Mouse (Mus musculus): ENCODE measurements at regions not wholly inside any gene's neighbourhood (a gene's known extent, or its start where the extent isn't known, plus 50 kb on each side); places are given as distances from the start of the nearest gene placed in this dataset.

DNA sequence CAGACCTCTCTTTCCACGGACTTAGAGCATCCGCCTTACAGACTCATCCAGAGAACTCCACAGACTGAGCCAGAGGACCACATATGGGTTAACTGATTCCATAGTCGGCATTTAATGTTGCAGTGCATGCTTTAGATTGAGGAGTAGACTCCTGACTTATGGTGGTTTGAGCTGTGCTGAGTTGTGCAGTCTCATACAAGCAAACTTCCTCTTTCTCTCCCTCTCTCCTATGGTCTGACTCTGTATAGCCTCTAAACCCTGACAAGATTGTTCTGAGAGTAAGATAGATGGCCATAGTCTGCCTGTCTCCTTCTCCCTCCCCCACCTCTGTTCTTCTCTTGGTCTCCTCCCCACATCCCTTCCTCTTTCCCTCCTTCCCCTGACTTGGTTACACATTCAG is 616.0 kb downstream of the Ryr2 start:
- no peak for DNase-seq

DNA sequence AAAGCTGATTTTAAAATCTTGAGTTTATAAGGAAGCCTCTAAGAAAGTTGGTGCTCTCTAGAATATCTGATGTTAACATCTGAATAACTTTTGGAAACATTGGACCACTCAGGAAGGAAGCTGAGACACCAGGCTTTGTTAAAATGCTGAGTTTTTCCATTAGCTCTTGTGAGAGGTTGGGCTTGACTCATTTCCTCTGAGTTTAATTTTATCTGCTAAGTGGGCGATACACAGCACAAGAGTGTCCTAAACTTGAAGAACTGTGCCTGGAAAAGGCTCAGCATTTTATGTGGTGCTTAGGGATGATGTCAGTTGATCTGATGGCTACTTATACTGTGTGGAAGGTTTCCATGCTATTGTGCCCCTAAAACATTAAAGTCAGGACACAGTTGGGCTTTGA is 623.6 kb downstream of the Ryr2 start:
- no peak for DNase-seq

GRCm38 (mm10) chr13:11482701-11483100 is 624.0 kb downstream of the Ryr2 start:
- DNase-seq = no peak

- no peak for DNase-seq
Measured at GRCm38 (mm10) chr13:11460251-11460650, 646.5 kb downstream of the Ryr2 start.

- DNase-seq = no peak
Measured at GRCm38 (mm10) chr13:11455113-11455512, 651.6 kb downstream of the Ryr2 start.

GRCm38 (mm10) chr13:11452448-11452847 is 654.3 kb downstream of the Ryr2 start:
- DNase-seq = no peak

GRCm38 (mm10) chr13:11432465-11433339 is 674.0 kb downstream of the Ryr2 start:
- no peak for DNase-seq

DNA sequence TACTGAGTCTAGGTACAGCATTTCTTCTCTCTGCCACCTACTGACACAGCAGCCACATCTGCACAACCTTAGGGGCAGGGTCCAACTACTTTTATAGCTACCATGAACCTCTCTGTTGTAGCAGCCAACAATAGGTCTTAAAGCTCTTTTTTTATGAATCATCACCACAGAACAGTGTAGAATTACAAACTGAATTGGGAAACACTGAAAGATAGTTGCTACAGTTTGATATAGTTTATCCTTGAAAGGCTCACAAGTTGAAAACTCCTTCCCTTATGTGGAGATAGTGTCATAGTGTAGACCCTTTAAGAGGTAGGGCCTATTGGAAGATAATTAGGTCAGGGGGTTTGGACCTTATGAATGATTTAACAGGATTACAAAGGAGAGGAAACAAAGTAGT is 679.9 kb downstream of the Ryr2 start:
- no peak for DNase-seq

GRCm38 (mm10) chr13:11392027-11392426 is 714.7 kb downstream of the Ryr2 start:
- DNase-seq = no peak

DNA sequence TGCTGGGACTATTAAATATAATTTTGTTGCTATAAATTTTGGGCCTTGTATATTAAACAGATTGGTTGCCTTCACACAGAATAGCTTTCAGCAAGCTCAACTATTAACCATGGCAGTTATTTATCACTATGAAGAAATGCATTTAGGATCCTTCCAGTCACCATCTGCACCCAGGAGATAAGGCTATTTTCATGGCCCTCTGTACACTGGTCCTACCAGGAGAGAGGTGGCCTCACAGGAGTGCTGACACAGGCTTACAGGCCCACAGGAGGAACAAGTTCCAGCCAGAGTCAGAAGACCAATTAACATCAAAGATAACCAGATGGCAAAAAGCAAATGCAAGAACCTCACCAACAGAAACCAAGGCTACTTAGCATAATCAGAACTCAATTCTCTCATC is 731.3 kb downstream of the Ryr2 start:
- no peak for DNase-seq

- DNase-seq = no peak
Measured at GRCm38 (mm10) chr13:11369456-11369855, 737.3 kb downstream of the Ryr2 start.

GRCm38 (mm10) chr13:11362872-11363271 is 743.9 kb downstream of the Ryr2 start:
- no peak for DNase-seq

- DNase-seq = peak in 1 of 2 experiments; percentile 6
Measured at GRCm38 (mm10) chr13:11348502-11348849, 758.3 kb downstream of the Ryr2 start.

- DNase-seq = peak; percentile 42 to 71
Measured at GRCm38 (mm10) chr13:11347787-11348501, 758.8 kb downstream of the Ryr2 start.

DNA sequence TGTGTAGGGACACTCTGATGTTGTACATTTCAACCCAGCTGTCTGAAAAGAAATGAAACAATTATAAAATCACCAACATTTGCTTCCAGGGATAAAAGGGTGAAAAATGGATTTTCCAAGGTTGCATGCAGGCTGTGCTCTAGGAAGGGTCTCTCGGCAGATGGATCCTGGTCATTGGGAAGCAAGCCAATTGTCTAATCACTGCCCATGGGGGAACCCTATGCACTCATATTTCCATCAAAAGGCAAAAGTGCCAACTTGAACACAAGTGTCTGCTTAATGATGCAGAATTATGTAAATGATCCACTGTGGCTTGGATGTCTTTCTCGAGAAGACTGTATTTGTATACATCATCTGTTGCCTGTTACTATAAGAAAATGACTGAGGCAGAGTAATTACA is 762.2 kb downstream of the Ryr2 start:
- no peak for DNase-seq

- peak; percentile 13 to 27 for DNase-seq
Measured at GRCm38 (mm10) chr13:11338297-11338616, 768.5 kb downstream of the Ryr2 start.

DNA sequence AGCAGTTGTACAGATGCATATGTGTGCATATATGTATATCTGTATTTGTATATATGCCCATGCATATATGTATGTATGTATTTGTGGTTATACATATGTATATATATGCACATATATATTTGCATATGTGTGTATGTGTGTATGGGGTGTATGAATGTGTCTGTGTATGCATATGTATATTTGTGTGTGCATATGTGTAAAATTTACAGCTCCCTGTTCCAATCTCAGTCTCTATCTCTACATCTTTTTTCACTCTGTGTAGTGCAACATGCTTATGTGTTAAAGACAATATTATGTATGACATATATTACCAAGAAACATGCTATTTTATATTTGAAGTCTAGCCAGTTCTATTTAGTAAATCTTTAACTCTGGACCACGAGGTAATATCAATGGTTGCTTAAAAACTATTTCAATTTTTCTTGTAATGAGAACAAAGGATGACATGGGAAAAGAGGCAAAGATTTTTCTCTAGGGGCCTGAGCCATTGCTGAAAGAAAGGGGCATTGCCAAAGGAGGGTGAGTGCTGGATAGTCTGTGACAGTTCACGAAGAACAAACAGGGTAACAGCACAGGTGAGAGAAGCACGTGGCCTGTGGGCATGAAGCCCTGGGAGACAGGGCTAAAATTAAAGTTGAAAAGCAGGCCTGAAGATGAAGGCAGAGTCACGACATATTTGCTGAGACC is 769.0 kb downstream of the Ryr2 start:
- no peak for DNase-seq

DNA sequence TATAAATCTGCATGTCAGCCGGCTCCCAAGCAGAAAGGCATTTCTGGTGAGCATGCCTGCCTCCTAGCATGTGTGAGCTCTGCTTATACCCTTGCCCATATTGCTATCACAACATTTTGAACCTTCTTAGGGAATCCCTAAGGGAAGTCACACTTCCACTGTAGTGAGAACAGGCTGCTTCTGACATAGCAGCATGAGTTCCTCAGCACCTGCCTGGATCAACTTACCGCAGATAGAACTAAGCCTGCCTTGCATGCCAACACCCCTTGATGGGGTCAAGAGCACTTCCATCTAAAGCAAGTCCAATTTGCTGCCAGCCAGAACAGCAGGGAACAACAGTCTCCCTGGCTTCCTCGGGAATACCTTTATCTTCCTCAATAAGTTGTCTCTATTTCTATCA is 769.8 kb downstream of the Ryr2 start:
- DNase-seq = no peak

DNA sequence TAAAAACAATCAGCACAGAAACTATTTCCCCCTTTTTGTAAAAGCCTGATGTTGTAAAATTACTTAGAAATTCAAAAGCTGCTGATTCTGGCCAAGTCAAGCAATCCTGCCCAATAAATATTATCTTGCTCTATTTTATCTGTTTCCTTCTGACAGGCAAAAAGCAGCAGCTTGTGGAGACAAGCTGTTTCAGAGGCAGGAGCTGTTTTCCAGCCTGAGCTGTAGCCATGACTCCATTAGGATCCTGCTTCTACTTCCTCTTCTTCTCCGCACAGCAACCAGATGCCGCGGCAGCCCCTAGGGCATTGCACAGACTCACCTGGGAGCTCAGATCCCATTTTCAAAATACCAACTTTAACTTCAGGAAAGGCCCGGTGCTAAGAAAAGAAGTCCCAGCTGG is 774.8 kb downstream of the Ryr2 start:
- DNase-seq = no peak

DNA sequence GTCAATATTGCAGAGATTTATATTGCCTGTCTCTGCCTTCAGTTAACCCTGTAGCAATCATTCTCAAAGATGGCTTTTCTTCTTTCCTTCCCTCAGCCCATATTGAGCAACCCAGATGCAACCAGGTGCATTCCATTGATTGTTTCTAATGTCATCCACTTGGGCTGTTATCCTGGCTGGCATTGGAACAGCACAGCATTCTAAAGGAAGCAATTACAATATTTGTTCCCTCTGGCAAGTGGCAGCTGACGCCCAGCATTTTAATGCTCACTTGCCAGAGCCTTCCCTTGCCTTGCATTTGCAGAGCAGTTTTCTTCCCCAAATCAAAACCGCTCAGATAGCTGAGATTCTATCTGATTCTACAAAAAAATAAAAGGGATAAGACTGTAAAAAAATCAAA is 798.0 kb downstream of the Ryr2 start:
- DNase-seq = no peak

DNA sequence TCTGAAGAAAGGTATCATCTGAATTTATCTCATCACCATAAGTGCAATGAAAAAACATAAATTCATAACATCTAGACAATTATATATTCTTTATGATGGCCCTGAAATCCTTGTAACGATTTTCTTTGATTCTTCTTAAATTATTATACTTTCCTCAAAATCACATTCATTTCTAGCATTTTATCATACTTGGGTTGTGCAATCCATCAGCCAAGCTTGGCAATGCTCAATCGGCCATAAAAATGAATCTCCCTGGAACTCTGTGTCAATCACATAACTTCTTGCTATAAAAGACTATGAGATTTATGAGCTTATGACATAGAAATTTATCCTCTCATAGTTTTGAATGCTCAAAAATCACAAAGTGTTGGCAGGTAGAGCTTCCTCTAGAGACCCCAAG is 811.3 kb downstream of the Ryr2 start:
- no peak for DNase-seq

DNA sequence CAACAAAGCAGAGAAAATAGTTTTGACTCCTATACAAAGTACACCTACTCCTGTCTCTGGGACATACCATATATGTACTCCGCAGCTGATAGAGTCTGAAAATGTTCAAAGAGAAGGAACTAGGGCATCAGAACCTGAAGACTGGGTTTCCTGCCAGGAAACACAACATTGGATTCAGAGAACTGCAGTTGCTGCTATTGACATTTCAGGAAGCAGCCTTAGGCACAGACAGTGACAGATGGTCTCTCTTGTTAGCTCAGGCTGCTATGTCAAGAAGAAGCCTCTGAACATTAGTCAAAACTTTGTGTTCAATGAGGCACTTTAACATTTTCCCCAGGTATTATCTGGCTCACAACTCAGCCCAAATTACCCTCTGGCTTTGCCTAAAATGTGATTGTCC is 812.1 kb downstream of the Ryr2 start:
- peak; percentile 25 to 51 for DNase-seq

DNA sequence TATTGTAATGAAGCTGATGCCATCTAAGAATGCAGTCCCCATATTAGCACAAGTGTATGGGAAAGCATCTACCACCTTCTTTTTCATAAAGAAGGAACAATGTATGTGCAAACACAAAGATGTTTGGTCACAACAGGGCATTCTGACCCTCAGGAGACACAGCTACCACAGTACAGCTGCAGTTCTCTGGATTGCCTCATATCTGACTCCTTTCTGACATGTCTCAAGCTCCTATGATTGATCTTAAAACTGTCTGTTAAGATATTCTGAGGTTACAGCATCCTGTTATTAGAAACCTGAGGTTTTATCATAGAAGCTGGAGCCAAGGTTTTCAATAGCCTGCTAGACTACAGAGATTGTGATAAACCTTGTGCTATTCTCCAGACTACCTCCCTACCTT is 813.0 kb downstream of the Ryr2 start:
- no peak for DNase-seq

- DNase-seq = no peak
Measured at GRCm38 (mm10) chr13:11273896-11274295, 832.8 kb downstream of the Ryr2 start.
